Mouse (Mus musculus) stomach, postnatal 0 days (tissue): ENCODE results near the gene Setd4. TPM values are rescaled to one million over a fixed set of nuclear protein-coding genes. Genes with fewer than 3 reads are reported as not detected.

Experiments used
- ATAC-seq: fragments of 200-750 bp; cut with Nextera tagmentation; 2 replicates; pipeline ENCODE4 v1.8.0; 2017; ENCODE audit not compliant: low FRiP score, low TSS enrichment
- DNase-seq: peaks from one replicate; pipeline ENCODE4 v3.0.0-alpha.2; 2016; ENCODE audit warnings: low spot score
- H3K27ac ChIP-seq: fragments of 300-500 bp; sonication (generic); replicated peaks from 2 replicates; pipeline ENCODE4 v1.5.1; 2014; ENCODE audit warnings: mild to moderate bottlenecking, control low read depth
- H3K27me3 ChIP-seq: fragments of 300-500 bp; sonication (generic); 2 replicates; pipeline ENCODE4 v1.6.1; 2014; ENCODE audit warnings: low read length; ENCODE audit not compliant: control insufficient read depth, insufficient read depth
- H3K36me3 ChIP-seq: fragments of 300-500 bp; sonication (generic); 2 replicates; pipeline ENCODE4 v1.6.1; 2014; ENCODE audit warnings: low read length, mixed read lengths; ENCODE audit not compliant: control insufficient read depth, insufficient read depth
- H3K4me1 ChIP-seq: fragments of 300-500 bp; sonication (generic); replicated peaks from 2 replicates; pipeline ENCODE4 v1.6.1; 2014; ENCODE audit warnings: antibody characterized with exemption; ENCODE audit not compliant: control insufficient read depth, insufficient read depth
- H3K4me2 ChIP-seq: fragments of 300-500 bp; sonication (generic); replicated peaks from 2 replicates; pipeline ENCODE4 v1.6.1; 2014; ENCODE audit warnings: low read depth, mild to moderate bottlenecking, control low read depth, moderate library complexity
- H3K4me3 ChIP-seq: fragments of 300-500 bp; sonication (generic); 2 replicates; pipeline ENCODE4 v1.5.1; 2014; ENCODE audit warnings: low read depth, low read length, control low read depth
- H3K9ac ChIP-seq: fragments of 300-500 bp; sonication (generic); 2 replicates; pipeline ENCODE4 v1.6.1; 2014; ENCODE audit warnings: mild to moderate bottlenecking, low read length, control low read depth, mixed read lengths
- H3K9me3 ChIP-seq: fragments of 300-500 bp; sonication (generic); 2 replicates; pipeline ENCODE4 v1.6.1; 2016; ENCODE audit warnings: low read length; ENCODE audit not compliant: control insufficient read depth
- CTCF ChIP-seq: IDR thresholded peaks from 2 replicates; pipeline ENCODE4 v1.5.1; 2016; ENCODE audit warnings: antibody characterized with exemption, low read depth, mild to moderate bottlenecking, moderate library complexity
- EP300 ChIP-seq: optimal IDR thresholded peaks from 2 replicates; pipeline ENCODE3; 2016; ENCODE audit warnings: antibody characterized with exemption
- WGBS: fragments of 180-500 bp; shearing (Covaris S2); extraction: QIAGEN DNeasy Blood & Tissue Kit; methylation state at CpG from one replicate; pipeline ENCODE4 v1.1.7; 2014; 5-methylcytosine and 5-hydroxymethylcytosine counted together
- polyA plus RNA-seq: library from polyadenylated mRNA; unstranded; fragments of >200 nt; fragmentation: Nextera tagmentation; extraction: Ambion mirVana; gene quantifications from 2 replicates; pipeline ENCODE4 v1.2.1, GENCODE M21; 2015

The Setd4 gene
- polyA plus RNA-seq, 1 experiment from 2014 or later, result 20.9 TPM

DNA sequence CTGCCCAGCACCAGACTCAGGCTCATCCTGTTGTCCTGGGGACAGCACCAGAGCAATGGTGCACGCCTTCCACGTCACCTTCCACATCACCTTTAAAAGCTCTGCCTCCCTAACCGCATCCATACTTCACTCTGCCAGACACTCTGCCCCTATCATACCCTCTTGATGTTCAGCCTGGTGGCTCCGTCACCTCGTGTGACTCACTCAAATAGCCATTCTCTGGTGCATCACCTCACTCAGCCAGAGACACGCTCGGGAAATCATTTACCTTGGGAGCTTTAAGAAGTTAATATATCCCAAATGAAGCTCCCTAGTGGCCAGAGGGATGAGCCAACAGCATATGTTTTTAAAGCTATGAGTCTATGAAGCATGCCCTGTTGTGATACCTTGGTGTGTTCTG is 7.1 kb downstream of the Setd4 start:
- Histone ChIP-seq H3K4me3 (no peak overlapping the region), H3K4me1 (no peaks in the 10 kb centered on the region), H3K9ac (no peak overlapping the region), H3K9me3 (no peaks in the 10 kb centered on the region), H3K36me3 (no peaks in the 10 kb centered on the region), H3K27ac (no peak overlapping the region), H3K4me2 (no peak overlapping the region), H3K27me3 (no peaks in the 10 kb centered on the region)
- TF ChIP-seq CTCF (no peak), EP300 (no peak)
- ATAC-seq (no peak), DNase-seq (no peak)
- 98% methylated on average over 7 of the region's 7 CpGs for WGBS

DNA sequence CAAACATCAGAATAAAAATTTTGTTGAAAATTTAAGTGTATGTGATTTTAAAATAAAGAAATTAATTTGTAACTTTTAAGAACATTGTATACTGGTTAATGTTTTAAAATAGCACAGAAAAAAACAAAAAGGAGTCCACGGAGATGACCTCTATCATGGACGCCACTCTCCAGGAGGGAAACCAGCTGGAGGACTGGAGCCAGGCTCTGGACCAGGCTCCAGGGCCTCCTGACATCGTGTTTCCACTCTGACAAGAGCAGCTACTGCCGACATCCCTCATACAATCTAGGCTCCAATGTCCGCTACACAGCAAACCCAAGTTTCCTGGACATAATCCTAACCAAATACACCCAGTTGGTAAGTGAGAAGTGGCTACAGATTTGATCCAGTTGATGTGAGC is 8.1 kb downstream of the Setd4 start:
- 65% methylated on average over 5 of the region's 5 CpGs for WGBS
- no peak for ATAC-seq

DNA sequence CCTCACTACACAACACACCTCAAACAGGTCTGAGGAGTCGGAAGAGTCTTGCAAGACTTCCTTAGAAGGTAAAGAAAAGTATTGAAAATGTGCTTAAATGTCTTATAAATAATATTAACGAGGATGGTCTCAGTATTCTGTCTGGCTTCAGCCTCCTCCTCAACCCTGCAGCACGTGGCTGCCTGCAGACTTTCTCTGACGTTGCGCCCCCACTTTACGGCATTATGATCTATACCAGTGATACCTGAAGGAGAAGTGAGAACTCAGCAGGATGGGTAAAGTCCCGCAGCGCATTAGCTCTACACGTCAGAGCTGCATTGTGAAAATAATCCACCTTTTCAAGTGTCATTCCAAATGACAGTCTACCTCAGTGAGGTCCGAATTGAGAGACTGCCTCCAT is 9.4 kb downstream of the Setd4 start:
- TF ChIP-seq EP300, result no peak
- no peak for TF ChIP-seq CTCF
- no peak for ATAC-seq
- no peaks in the 10 kb centered on the region for H3K9me3 ChIP-seq
- no peaks in the 10 kb centered on the region for H3K36me3 ChIP-seq
- H3K9ac ChIP-seq, result no peak overlapping the region
- no peaks in the 10 kb centered on the region for H3K4me1 ChIP-seq
- no peaks in the 10 kb centered on the region for H3K27me3 ChIP-seq
- WGBS, result 92% methylated on average over 10 of the region's 10 CpGs
- H3K27ac ChIP-seq, result no peak overlapping the region
- no peak overlapping the region for H3K4me3 ChIP-seq
- DNase-seq, result no peak
- no peak overlapping the region for H3K4me2 ChIP-seq

More for the DNA sequence above, 8.1 kb downstream of the Setd4 start:
- Histone ChIP-seq H3K4me3 (no peak overlapping the region), H3K4me2 (no peak overlapping the region), H3K27ac (no peak overlapping the region), H3K9ac (no peak overlapping the region), H3K36me3 (no peaks in the 10 kb centered on the region), H3K27me3 (no peaks in the 10 kb centered on the region), H3K9me3 (no peaks in the 10 kb centered on the region), H3K4me1 (no peaks in the 10 kb centered on the region)
- no peak for TF ChIP-seq CTCF
- no peak for DNase-seq

DNA sequence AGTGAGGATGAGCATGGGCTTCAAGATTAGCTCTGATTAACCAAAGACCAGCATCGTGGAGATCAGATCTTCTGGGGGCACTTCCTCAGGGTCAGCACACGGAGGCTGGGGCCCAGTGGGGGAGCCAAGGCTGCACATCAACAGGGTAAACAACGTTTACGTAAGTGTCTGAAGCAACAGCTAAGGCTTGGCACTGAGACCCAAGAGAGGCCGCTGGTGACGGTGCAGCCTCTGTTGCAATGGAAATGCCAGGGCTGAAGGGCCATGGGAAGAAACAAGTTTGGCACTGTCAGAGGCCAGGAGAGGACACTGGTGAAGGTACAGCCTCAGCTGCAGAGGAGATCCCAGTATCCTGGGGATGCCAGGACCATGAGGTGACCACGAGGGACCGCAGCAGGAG is 10.5 kb downstream of the Setd4 start:
- Histone ChIP-seq H3K9ac (no peak overlapping the region), H3K27ac (no peak overlapping the region), H3K36me3 (no peaks in the 10 kb centered on the region), H3K9me3 (no peaks in the 10 kb centered on the region), H3K4me1 (no peaks in the 10 kb centered on the region), H3K4me2 (no peak overlapping the region), H3K27me3 (no peaks in the 10 kb centered on the region), H3K4me3 (no peak overlapping the region)
- DNase-seq (no peak), ATAC-seq (no peak)
- 84% methylated on average over 8 of the region's 8 CpGs for WGBS
- TF ChIP-seq EP300, result no peak
- no peak for TF ChIP-seq CTCF

DNA sequence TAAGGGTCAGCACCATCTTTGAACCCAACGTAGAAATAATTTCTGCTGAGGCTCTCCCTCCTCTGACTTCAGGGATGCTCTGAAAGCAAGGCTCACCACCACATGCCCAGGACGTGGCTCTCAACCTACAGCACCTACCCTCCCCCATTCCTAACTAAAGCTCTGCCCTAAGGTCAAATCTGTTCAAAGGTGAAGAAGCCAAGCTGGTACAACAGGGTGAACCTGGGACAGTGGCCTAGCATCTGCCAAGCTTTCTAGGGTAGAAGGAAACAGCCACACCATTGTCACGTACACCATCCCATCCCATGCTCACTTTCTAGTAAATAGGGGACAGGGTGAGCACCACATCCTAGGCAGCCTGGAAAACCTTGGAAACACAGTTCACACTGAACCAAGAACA is 11.2 kb downstream of the Setd4 start:
- TF ChIP-seq EP300, result no peak
- TF ChIP-seq CTCF, result no peak
- DNase-seq (no peak), ATAC-seq (no peak)
- 96% methylated on average over 3 of the region's 3 CpGs for WGBS
- H3K36me3 ChIP-seq, result no peaks in the 10 kb centered on the region
- H3K9ac ChIP-seq, result no peak overlapping the region
- no peak overlapping the region for H3K27ac ChIP-seq
- H3K4me2 ChIP-seq, result no peak overlapping the region
- no peaks in the 10 kb centered on the region for H3K9me3 ChIP-seq
- no peak overlapping the region for H3K4me3 ChIP-seq
- H3K4me1 ChIP-seq, result no peaks in the 10 kb centered on the region; the same call in 1 of the 2 replicates
- no peaks in the 10 kb centered on the region for H3K27me3 ChIP-seq

DNA sequence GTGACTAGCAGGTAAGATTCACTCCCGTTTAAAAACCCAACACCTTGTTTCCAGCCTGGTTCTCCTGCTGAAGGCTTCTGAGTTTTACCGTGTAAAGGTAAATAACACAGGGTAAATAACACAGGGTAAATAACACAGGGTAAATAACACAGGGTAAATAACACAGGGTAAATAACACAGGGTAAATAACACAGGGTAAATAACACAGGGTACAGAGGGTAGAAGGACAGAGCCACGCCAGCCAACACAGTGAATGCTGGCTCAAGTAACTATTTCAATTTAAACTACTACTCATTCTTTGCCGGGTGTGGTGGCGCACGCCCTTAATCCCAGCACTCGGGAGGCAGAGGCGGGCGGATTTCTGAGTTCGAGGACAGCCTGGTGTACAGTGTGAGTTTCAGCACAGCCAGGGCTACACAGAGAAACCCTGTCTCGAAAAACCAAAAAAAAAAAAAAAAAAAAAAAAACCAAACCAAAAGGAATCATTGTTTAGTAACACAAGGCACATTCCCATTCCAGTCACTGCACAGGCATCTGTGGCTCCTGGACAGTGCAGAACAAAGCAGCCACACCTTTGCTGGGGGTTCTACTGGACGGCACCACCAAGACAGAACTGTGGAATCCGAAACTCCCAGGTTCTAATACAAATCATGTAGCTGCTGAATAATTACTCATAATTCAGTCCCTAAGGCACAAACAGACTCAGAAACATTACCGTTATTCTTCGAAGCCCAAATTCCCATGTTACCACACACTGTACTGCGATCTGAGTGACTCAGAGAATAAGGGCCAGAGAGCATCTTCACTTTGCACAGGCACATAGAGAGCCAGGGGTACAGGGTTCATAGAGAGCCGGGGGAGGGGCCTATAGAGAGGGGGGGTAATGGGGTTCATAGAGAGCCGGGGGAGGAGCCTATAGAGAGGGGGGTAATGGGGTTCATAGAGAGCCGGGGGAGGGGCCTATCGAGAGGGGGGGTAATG is 12.1 kb downstream of the Setd4 start:
- DNase-seq (no peak), ATAC-seq (no peak)
- Histone ChIP-seq H3K27me3 (no peaks in the 10 kb centered on the region), H3K9me3 (no peaks in the 10 kb centered on the region), H3K9ac (no peak overlapping the region), H3K4me1 (no peaks in the 10 kb centered on the region; the same call in 1 of the 2 replicates), H3K27ac (no peak overlapping the region), H3K4me3 (no peak overlapping the region), H3K4me2 (no peak overlapping the region), H3K36me3 (no peaks in the 10 kb centered on the region)
- TF ChIP-seq CTCF (no peak), EP300 (no peak)
- WGBS, result 84% methylated on average over 19 of the region's 20 CpGs
